In the genomic region with DNA sequence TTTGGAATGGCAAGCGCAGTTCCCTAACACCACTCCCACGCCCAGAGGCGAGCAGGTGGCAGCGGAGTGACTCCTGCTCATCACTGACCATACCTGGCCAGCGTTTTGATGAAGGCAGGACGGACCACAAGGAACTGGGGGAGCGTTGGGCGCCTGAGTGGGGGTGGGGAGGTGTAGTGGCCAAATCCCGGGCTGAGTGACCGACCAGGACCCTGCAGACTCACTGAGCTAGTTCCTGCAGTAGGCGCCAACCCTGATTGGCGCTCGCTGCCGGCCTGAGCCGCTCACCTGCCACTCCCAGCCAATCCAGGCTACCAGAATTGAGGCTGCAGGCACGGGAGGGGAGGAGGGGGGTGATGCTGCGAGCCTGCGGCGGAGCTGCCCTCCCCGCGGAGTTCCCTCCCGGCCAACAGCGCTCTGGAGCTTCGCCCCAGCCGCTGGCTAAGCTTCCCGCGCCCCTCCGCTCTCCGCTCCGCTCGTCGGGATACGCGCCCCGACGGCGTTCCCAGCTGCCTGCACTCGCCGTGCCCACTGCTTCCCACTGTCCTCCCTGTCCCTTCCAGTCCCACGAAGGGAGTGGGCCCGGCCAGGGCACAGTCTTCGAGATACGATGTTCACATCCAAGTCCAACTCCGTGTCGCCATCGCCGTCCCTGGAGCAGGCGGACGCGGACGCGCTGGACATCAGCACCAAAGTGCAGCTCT, we compare ENCODE assay signal across 9 mouse cellular contexts. TPM values are rescaled to one million over a fixed set of nuclear protein-coding genes. Genes with fewer than 3 reads are reported as not detected.
DNase-seq lines count a peak whose midpoint lies in the region; ATAC-seq lines count a peak whose summit lies in the region.
"Had no signal": no experiment of that assay in that cellular context is flagged by ENCODE, and none has a peak within 500 bp of the region (broad histone marks: within the 10 kb centered on the region; RNA-seq: fewer than 3 reads in every experiment).

A gene (plus strand): TSS at position 323 of the 704 bp plus-strand sequence.

- H3K4me1 ChIP-seq in forebrain, embryonic 13.5 days = peaks cover 29% of the 10 kb centered on the region
- H3K4me1 ChIP-seq in hindbrain, embryonic 15.5 days (replicated peaks) = peaks cover 21% of the 10 kb centered on the region
- peaks cover 38% of the 10 kb centered on the region for H3K4me1 ChIP-seq in limb, embryonic 10.5 days
- peaks cover 12% of the 10 kb centered on the region; the same call in 1 of the 2 replicates for H3K4me1 ChIP-seq in stomach, embryonic 14.5 days (ENCODE audit: control insufficient read depth, insufficient read depth, low read length)

- H3K4me2 ChIP-seq in forebrain, embryonic 13.5 days = peak within 1 kb of the TSS; percentile 69
- H3K4me2 ChIP-seq in hindbrain, embryonic 15.5 days = peak within 1 kb of the TSS; percentile 60
- peak within 1 kb of the TSS; percentile 60 for H3K4me2 ChIP-seq in stomach, embryonic 14.5 days (replicated peaks; ENCODE audit: low read depth, low read length)

- peak; percentile 66 for DNase-seq in R1 (ENCODE audit: low read depth, low spot score)
- peak; percentile 57 for DNase-seq in cerebellum, adult 11 months
- DNase-seq in limb, embryonic 10.5 days (ENCODE audit: low spot score) = peak; percentile 62
- peak; percentile 46 for DNase-seq in mesoderm, embryonic 11.5 days (ENCODE audit: low read depth, low spot score)
- no peak for DNase-seq in spleen, adult 18-20 months

- peak within 1 kb of the TSS; percentile 53 for H3K9ac ChIP-seq in forebrain, embryonic 13.5 days
- H3K9ac ChIP-seq in hindbrain, embryonic 15.5 days = peak within 1 kb of the TSS; percentile 2; the same call in 1 of the 2 replicates
- H3K9ac ChIP-seq in stomach, embryonic 14.5 days (replicated peaks; ENCODE audit: low read depth, low read length) = 0 out of 2 replicates have a peak within 1 kb of the TSS, but pooled peaks have one; percentile 11

- peaks cover 52% of the 10 kb centered on the region for H3K27me3 ChIP-seq in forebrain, embryonic 13.5 days
- peaks cover 48% of the 10 kb centered on the region for H3K27me3 ChIP-seq in hindbrain, embryonic 15.5 days
- H3K27me3 ChIP-seq in limb, embryonic 10.5 days (ENCODE audit: low read depth, poor library complexity, severe bottlenecking) = peaks cover 67% of the 10 kb centered on the region
- H3K27me3 ChIP-seq in stomach, embryonic 14.5 days (ENCODE audit: control insufficient read depth, insufficient read depth, low read length) = 0 out of 2 replicates have a peak, but pooled peaks cover 10% of the 10 kb centered on the region

- no peak within 1 kb of the TSS for H3K27ac ChIP-seq in forebrain, embryonic 13.5 days
- H3K27ac ChIP-seq in hindbrain, embryonic 15.5 days (replicated peaks) = no peak within 1 kb of the TSS
- H3K27ac ChIP-seq in limb, embryonic 10.5 days = peak within 1 kb of the TSS; percentile 42; the same call in 1 of the 2 replicates
- no peak within 1 kb of the TSS for H3K27ac ChIP-seq in stomach, embryonic 14.5 days (ENCODE audit: low read length)
- H3K27ac ChIP-seq: macrophage had no signal

- H3K9me3 ChIP-seq in forebrain, embryonic 13.5 days (replicated peaks) = no peaks in the 10 kb centered on the region
- H3K9me3 ChIP-seq in hindbrain, embryonic 15.5 days = no peaks in the 10 kb centered on the region
- H3K9me3 ChIP-seq in limb, embryonic 10.5 days (replicated peaks) = no peaks in the 10 kb centered on the region
- no peaks in the 10 kb centered on the region for H3K9me3 ChIP-seq in stomach, embryonic 14.5 days (ENCODE audit: control insufficient read depth, low read depth, low read length)

- no peaks in the 10 kb centered on the region for H3K36me3 ChIP-seq in forebrain, embryonic 13.5 days (ENCODE audit: poor library complexity, severe bottlenecking)
- H3K36me3 ChIP-seq in hindbrain, embryonic 15.5 days = no peaks in the 10 kb centered on the region
- no peaks in the 10 kb centered on the region for H3K36me3 ChIP-seq in limb, embryonic 10.5 days
- no peaks in the 10 kb centered on the region for H3K36me3 ChIP-seq in stomach, embryonic 14.5 days (ENCODE audit: control insufficient read depth, insufficient read depth, low read length)

- peak; percentile 67 for ATAC-seq in forebrain, embryonic 13.5 days
- peak; percentile 60 for ATAC-seq in hindbrain, embryonic 15.5 days (ENCODE audit: low FRiP score, low read depth)
- peak; percentile 79 for ATAC-seq in stomach, embryonic 14.5 days (ENCODE audit: insufficient number of reproducible peaks, insufficient read depth, low FRiP score, low read depth)

- 2% methylated on average over 49 of the region's 52 CpGs for WGBS in forebrain, embryonic 13.5 days
- 1% methylated on average over 42 of the region's 52 CpGs for WGBS in hindbrain, embryonic 15.5 days
- 1% methylated on average over 52 of the region's 52 CpGs for WGBS in limb, embryonic 10.5 days
- WGBS in stomach, embryonic 14.5 days = 1% methylated on average over 52 of the region's 52 CpGs

- peak within 1 kb of the TSS; percentile 43 for H3K4me3 ChIP-seq in forebrain, embryonic 13.5 days
- H3K4me3 ChIP-seq in hindbrain, embryonic 15.5 days = peak within 1 kb of the TSS; percentile 41
- peak within 1 kb of the TSS; percentile 50 for H3K4me3 ChIP-seq in limb, embryonic 10.5 days
- H3K4me3 ChIP-seq in stomach, embryonic 14.5 days (ENCODE audit: low read depth, low read length) = peak within 1 kb of the TSS; percentile 36

RNA-seq across cellular contexts. Expression of the gene that starts here (rescaled TPM):
- 0.43 and 0.74 TPM in 2 replicates for polyA plus RNA-seq in forebrain, embryonic 13.5 days (2015; fragmentation: Nextera tagmentation; extraction: Ambion mirVana)
- 6.4 and 6.5 TPM in 2 replicates for polyA plus RNA-seq in hindbrain, embryonic 15.5 days (2015; fragmentation: Nextera tagmentation; extraction: Ambion mirVana)
- polyA plus RNA-seq in limb, embryonic 10.5 days (2016; fragmentation: Nextera tagmentation; extraction: Ambion mirVana) = 0.13 TPM in 2 replicates
- polyA plus RNA-seq in stomach, embryonic 14.5 days (2014; fragmentation: Nextera tagmentation; extraction: Ambion mirVana) = 3.9 and 6.5 TPM in 2 replicates
- polyA plus RNA-seq: macrophage had no signal

Comparison
In these comparisons a context has a peak if more than half of its experiments do, and no peak if none do; other contexts are left out.
1. Peak in ATAC-seq, H3K4me3 ChIP-seq, H3K9ac ChIP-seq and H3K4me2 ChIP-seq in forebrain, embryonic 13.5 days; RNA of the gene not detected or under 1 TPM.
2. Peak in DNase-seq, H3K4me3 ChIP-seq and H3K27ac ChIP-seq in limb, embryonic 10.5 days; RNA of the gene not detected or under 1 TPM.
3. DNase-seq: peak in R1 (single experiment), cerebellum, adult 11 months (single experiment) and mesoderm, embryonic 11.5 days (single experiment); none in spleen, adult 18-20 months (0 of 2).
4. H3K9ac ChIP-seq: peak in every context shown above with its lines; median percentile 53 in forebrain, embryonic 13.5 days; 11 in stomach, embryonic 14.5 days; 2 in hindbrain, embryonic 15.5 days.
5. Peak in every context shown above with its lines, with median percentiles within 50 percentile points of each other: ATAC-seq, H3K4me2 ChIP-seq and H3K4me3 ChIP-seq.